Mouse (Mus musculus): Measurements from ENCODE around the gene Grhl1.

- TF ChIP-seq POLR2A (IDR thresholded peaks at IDR 0.05; ENCODE audit: insufficient read length, low read depth) (peak; percentile 83), MAX (IDR thresholded peaks at IDR 0.05; ENCODE audit: low read depth) (no peak), MYOD1 (IDR thresholded peaks at IDR 0.05; ENCODE audit: control insufficient read depth in 1 of 3, insufficient read length in 2 of 3, low read depth in 2 of 3) (no peak), CEBPB (IDR thresholded peaks at IDR 0.05; ENCODE audit: insufficient read depth, poor library complexity, severe bottlenecking) (no peak), E2F4 (IDR thresholded peaks at IDR 0.05; ENCODE audit: insufficient read depth) (no peak), POLR2AphosphoS2 (IDR thresholded peaks at IDR 0.05; ENCODE audit: insufficient read length, low read depth) (peak; percentile 67), TCF12 (IDR thresholded peaks at IDR 0.05; ENCODE audit: insufficient read depth, poor library complexity, severe bottlenecking) (no peak), TCF3 (IDR thresholded peaks at IDR 0.05; ENCODE audit: insufficient read length, low read depth) (no peak), MYOG (IDR thresholded peaks at IDR 0.05; ENCODE audit: control insufficient read depth in 1 of 3, insufficient read depth in 1 of 3, insufficient read length in 2 of 3, low read depth in 2 of 3) (peak in 1 of 3 experiments; percentile 6)
Observed at GRCm38 (mm10) chr12:24651063-24651557, 79.0 kb downstream of the Grhl1 start, which contains the start of gene Klf11.
